Mouse (Mus musculus) C2C12 (cell line): ENCODE measurements at regions not wholly inside any gene's neighbourhood (a gene's known extent, or its start where the extent isn't known, plus 50 kb on each side); places are given as distances from the start of the nearest gene placed in this dataset.

Source experiments
- CTCF ChIP-seq: IDR thresholded peaks from one replicate; pipeline ENCODE4 v1.5.1; 2011; ENCODE audit not compliant: control insufficient read depth, insufficient read depth, insufficient read length
- MAX ChIP-seq: IDR thresholded peaks from one replicate; pipeline ENCODE4 v1.6.1; 2011; ENCODE audit warnings: mild to moderate bottlenecking, control low read depth
- MYOD1 ChIP-seq: IDR thresholded peaks from one replicate; pipeline ENCODE4 v1.6.1; 2011; ENCODE audit warnings: low read depth; ENCODE audit not compliant: control insufficient read depth, insufficient read length
- MYOG ChIP-seq: IDR thresholded peaks from one replicate; pipeline ENCODE4 v1.6.1; 2011; ENCODE audit not compliant: control insufficient read depth, insufficient read length; ENCODE audit errors: extremely low read depth
- USF1 ChIP-seq: IDR thresholded peaks from one replicate; pipeline ENCODE4 v1.6.1; 2011; ENCODE audit warnings: low read depth, mild to moderate bottlenecking, control low read depth, moderate library complexity

DNA sequence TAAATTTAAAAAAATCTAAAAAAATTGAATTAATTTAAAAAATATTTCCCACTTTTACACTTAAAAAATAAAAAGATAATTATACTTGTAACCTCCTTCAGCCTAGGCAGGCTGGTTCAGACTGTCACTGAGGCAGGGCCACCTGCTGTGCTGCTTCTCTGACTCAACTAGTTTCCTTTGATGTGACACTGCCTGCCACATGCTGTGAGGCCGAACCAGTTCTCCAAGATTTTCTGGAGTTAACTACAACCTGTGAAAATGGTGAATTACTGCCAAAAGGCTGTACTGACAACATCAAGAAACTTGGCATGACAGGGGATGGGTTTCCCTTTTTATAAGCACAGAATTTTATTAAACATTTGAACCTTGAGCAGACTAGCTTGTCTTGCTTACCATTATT lies 143.6 kb upstream of the Cadps start:
- no peak for TF ChIP-seq CTCF
- no peak for TF ChIP-seq USF1
- TF ChIP-seq MAX, result no peak
- TF ChIP-seq MYOD1, result no peak
- TF ChIP-seq MYOG, result no peak
